Mouse (Mus musculus): ENCODE data around the gene Npcd. TPM values are rescaled to one million over a fixed set of nuclear protein-coding genes. Genes with fewer than 3 reads are reported as not detected.

Gene Npcd
- polyA plus RNA-seq, 1 experiment from 2014 or later, result 0.60 TPM

DNA sequence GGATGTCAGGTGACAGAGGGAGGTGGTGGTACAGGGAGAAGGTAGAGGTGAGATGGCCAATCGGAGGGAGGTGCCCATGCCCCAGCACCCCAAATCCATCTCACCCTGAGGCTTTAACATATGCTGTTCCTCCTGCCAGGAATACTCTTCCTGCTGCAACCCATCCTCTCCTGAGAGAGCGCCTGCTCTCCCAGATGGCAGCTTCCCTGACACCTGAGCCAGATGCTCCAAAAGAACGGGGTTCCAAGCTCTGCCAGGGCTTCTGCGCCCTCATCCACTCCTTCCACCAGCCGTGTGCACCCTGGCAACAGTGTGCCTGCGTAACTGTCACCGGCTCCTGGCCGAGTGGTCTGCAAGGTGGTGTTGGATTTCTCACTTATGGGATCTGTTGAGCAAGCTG is 36.4 kb downstream of the Npcd start:
- Histone ChIP-seq H3K27ac (no peak overlapping the region), H3K4me2 (replicated peaks) (no peak overlapping the region), H3K9me3 (no peaks in the 10 kb centered on the region), H3K4me1 (no peaks in the 10 kb centered on the region), H3K27me3 (peaks cover 33% of the 10 kb centered on the region), H3K36me3 (no peaks in the 10 kb centered on the region), H3K9ac (no peak overlapping the region), H3K4me3 (no peak overlapping the region)
- ATAC-seq (ENCODE audit: insufficient number of reproducible peaks, insufficient read depth, low FRiP score, low TSS enrichment), result no peak
- WGBS, result 76% methylated on average over 8 of the region's 8 CpGs

DNA sequence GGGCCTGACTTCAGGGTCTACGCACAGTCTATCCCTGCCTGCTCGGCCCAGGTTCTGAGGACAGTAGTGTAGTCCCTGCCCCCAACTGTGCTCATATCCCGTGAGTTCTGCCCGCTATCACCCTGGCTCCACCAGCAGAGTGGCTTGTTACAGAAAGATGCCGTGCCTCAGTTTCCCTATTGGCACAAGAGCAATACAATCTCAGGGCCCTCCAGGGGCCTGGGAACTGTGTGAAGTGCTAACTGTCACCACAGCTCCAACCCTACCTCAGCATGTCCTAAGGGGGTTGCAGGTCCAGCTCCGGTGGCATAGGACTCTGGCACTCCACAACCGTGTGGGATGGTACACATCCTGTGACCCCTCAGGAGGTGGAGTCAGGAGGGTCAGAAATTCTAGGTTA is 36.9 kb downstream of the Npcd start:
- no peaks in the 10 kb centered on the region for H3K9me3 ChIP-seq
- H3K36me3 ChIP-seq, result no peaks in the 10 kb centered on the region
- no peak overlapping the region for H3K4me3 ChIP-seq
- H3K27ac ChIP-seq, result no peak overlapping the region
- WGBS, result 84% methylated on average over 7 of the region's 7 CpGs
- H3K9ac ChIP-seq, result no peak overlapping the region
- no peak for ATAC-seq (ENCODE audit: insufficient number of reproducible peaks, insufficient read depth, low FRiP score, low TSS enrichment)
- no peaks in the 10 kb centered on the region for H3K4me1 ChIP-seq
- H3K4me2 ChIP-seq (replicated peaks), result no peak overlapping the region
- peaks cover 28% of the 10 kb centered on the region for H3K27me3 ChIP-seq

GRCm38 (mm10) chr15:79796256-79796655 is 37.8 kb downstream of the Npcd start:
- H3K4me1 ChIP-seq, result no peaks in the 10 kb centered on the region
- no peak overlapping the region for H3K9ac ChIP-seq
- no peak overlapping the region for H3K27ac ChIP-seq
- WGBS, result 86% methylated on average over 12 of the region's 12 CpGs
- peaks cover 24% of the 10 kb centered on the region; the same call in 1 of the 2 replicates for H3K27me3 ChIP-seq
- no peaks in the 10 kb centered on the region for H3K9me3 ChIP-seq
- no peaks in the 10 kb centered on the region for H3K36me3 ChIP-seq
- H3K4me2 ChIP-seq (replicated peaks), result no peak overlapping the region
- H3K4me3 ChIP-seq, result no peak overlapping the region
- no peak for ATAC-seq (ENCODE audit: insufficient number of reproducible peaks, insufficient read depth, low FRiP score, low TSS enrichment)

GRCm38 (mm10) chr15:79794173-79794572 is 39.9 kb downstream of the Npcd start:
- Histone ChIP-seq H3K4me3 (no peak overlapping the region), H3K9ac (no peak overlapping the region), H3K4me2 (replicated peaks) (no peak overlapping the region), H3K27ac (no peak overlapping the region), H3K9me3 (no peaks in the 10 kb centered on the region), H3K27me3 (peaks cover 10% of the 10 kb centered on the region; the same call in 1 of the 2 replicates), H3K36me3 (no peaks in the 10 kb centered on the region), H3K4me1 (no peaks in the 10 kb centered on the region)
- 23% methylated on average over 20 of the region's 20 CpGs for WGBS
- no peak for ATAC-seq (ENCODE audit: insufficient number of reproducible peaks, insufficient read depth, low FRiP score, low TSS enrichment)

DNA sequence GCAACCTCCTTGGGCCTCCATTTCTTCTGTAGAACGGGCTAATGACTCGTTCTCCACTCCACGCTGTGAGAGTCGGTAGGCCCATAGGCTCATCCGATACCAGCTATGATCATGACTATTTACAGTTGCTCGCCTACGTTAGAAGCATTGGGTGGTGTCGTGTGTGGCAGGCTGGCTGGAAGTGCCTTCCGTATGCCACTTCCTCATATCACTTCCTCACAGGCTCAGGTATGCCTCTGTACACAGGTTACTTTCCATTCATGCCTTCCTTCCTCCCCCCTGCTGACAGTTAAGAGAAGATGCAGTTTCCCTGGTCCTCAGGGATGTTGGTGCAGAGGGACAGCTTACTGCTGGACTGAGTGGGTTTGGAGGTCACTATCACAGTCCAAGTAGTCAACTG is 41.0 kb downstream of the Npcd start:
- Histone ChIP-seq H3K9ac (no peak overlapping the region), H3K4me3 (no peak overlapping the region), H3K4me1 (no peaks in the 10 kb centered on the region), H3K9me3 (no peaks in the 10 kb centered on the region), H3K27ac (no peak overlapping the region), H3K4me2 (replicated peaks) (no peak overlapping the region), H3K36me3 (no peaks in the 10 kb centered on the region), H3K27me3 (peaks cover 10% of the 10 kb centered on the region; the same call in 1 of the 2 replicates)
- no peak for ATAC-seq (ENCODE audit: insufficient number of reproducible peaks, insufficient read depth, low FRiP score, low TSS enrichment)
- WGBS, result 90% methylated on average over 9 of the region's 9 CpGs

GRCm38 (mm10) chr15:79792455-79792854 is 41.6 kb downstream of the Npcd start:
- no peak overlapping the region for H3K4me3 ChIP-seq
- no peaks in the 10 kb centered on the region for H3K9me3 ChIP-seq
- H3K9ac ChIP-seq, result no peak overlapping the region
- no peak overlapping the region for H3K4me2 ChIP-seq (replicated peaks)
- WGBS, result 25% methylated on average over 19 of the region's 19 CpGs
- H3K27ac ChIP-seq, result no peak overlapping the region
- no peak for ATAC-seq (ENCODE audit: insufficient number of reproducible peaks, insufficient read depth, low FRiP score, low TSS enrichment)
- H3K36me3 ChIP-seq, result no peaks in the 10 kb centered on the region
- no peaks in the 10 kb centered on the region for H3K4me1 ChIP-seq
- peaks cover 14% of the 10 kb centered on the region for H3K27me3 ChIP-seq

- no peak overlapping the region for H3K27ac ChIP-seq
- ATAC-seq (ENCODE audit: insufficient number of reproducible peaks, insufficient read depth, low FRiP score, low TSS enrichment), result no peak
- WGBS, result 4% methylated on average over 12 of the region's 12 CpGs
- no peaks in the 10 kb centered on the region for H3K36me3 ChIP-seq
- no peak overlapping the region for H3K4me3 ChIP-seq
- H3K4me2 ChIP-seq (replicated peaks), result no peak overlapping the region
- H3K9me3 ChIP-seq, result no peaks in the 10 kb centered on the region
- no peaks in the 10 kb centered on the region for H3K4me1 ChIP-seq
- no peak overlapping the region for H3K9ac ChIP-seq
- peaks cover 14% of the 10 kb centered on the region for H3K27me3 ChIP-seq
These were observed 42.5 kb downstream of the Npcd start for GRCm38 (mm10) chr15:79791502-79791901.

DNA sequence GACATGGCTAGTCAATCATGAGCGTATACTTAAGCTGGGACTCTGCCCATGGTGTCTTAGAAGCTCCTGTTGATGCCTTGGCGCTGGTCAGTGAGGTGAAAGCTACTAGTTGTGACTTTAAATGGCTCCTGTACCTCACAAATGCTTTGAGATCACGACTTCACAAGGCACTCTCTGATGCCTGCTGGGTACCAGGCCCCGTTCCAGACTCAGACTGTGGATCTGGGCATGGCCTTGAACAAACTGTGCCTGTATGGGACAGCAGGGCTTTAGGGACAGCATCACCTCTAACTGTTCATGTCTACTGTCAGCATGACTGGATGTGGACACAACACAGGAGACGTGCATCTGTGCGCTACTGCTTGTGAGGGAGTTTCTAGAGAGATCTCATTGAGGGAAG is 43.1 kb downstream of the Npcd start:
- Histone ChIP-seq H3K9me3 (no peaks in the 10 kb centered on the region), H3K27ac (no peak overlapping the region), H3K9ac (no peak overlapping the region), H3K4me1 (no peaks in the 10 kb centered on the region), H3K4me3 (no peak overlapping the region), H3K27me3 (peaks cover 14% of the 10 kb centered on the region), H3K36me3 (no peaks in the 10 kb centered on the region), H3K4me2 (replicated peaks) (no peak overlapping the region)
- no peak for ATAC-seq (ENCODE audit: insufficient number of reproducible peaks, insufficient read depth, low FRiP score, low TSS enrichment)
- WGBS, result 84% methylated on average over 6 of the region's 6 CpGs

GRCm38 (mm10) chr15:79790111-79790510 is 43.9 kb downstream of the Npcd start:
- ATAC-seq (ENCODE audit: insufficient number of reproducible peaks, insufficient read depth, low FRiP score, low TSS enrichment), result no peak
- Histone ChIP-seq H3K4me2 (replicated peaks) (no peak overlapping the region), H3K9ac (no peak overlapping the region), H3K4me3 (no peak overlapping the region), H3K27me3 (peaks cover 14% of the 10 kb centered on the region), H3K9me3 (no peaks in the 10 kb centered on the region), H3K36me3 (no peaks in the 10 kb centered on the region), H3K27ac (no peak overlapping the region), H3K4me1 (no peaks in the 10 kb centered on the region)
- 50% methylated on average over 8 of the region's 8 CpGs for WGBS

DNA sequence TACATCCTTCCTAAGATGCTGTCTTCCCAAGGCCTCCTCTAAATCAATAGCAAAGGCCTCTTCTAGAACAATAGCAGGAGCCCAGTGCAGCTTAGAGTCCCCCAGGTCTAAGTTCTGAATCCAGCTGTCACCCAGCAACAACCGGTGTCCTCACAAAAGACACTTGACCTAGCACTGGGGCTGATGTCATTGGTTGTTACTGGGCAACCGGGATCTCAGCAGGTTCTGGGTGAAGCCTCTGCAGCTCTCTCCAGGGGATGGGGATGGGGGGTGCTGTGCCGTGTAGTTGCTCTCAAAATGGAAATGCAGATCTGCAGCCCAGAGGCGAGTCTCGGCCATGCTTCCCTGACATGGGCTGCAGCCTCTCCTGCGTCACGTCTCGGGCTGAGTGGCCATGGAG is 46.2 kb downstream of the Npcd start:
- H3K27ac ChIP-seq, result no peak overlapping the region

DNA sequence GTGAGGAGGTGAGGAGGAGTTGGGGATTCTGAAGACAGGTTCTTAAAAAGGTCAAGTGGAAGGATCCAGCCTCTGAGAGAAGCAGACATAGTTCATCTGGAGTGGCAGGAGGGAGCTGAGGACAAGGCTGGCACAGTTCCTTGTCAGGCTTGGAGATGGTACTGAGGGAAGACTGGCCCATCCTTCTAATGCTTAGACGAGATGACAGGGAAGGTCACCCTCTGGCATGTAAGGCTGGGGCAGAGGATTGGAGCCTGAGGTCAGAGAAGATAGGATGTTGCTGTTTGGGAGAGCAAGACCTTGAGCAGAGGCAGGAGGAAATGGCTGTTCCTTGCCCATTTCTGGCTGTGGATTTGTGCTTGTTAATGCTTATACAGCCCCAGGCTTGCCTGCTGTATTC is 49.0 kb downstream of the Npcd start:
- Histone ChIP-seq H3K9me3 (no peaks in the 10 kb centered on the region), H3K4me1 (no peaks in the 10 kb centered on the region), H3K4me3 (no peak overlapping the region), H3K36me3 (no peaks in the 10 kb centered on the region), H3K9ac (no peak overlapping the region), H3K27me3 (peaks cover 4% of the 10 kb centered on the region; the same call in 1 of the 2 replicates), H3K27ac (no peak overlapping the region), H3K4me2 (replicated peaks) (no peak overlapping the region)
- no peak for ATAC-seq (ENCODE audit: insufficient number of reproducible peaks, insufficient read depth, low FRiP score, low TSS enrichment)
- 63% methylated on average over 1 of the region's 1 CpGs for WGBS

More for the DNA sequence above, 46.2 kb downstream of the Npcd start:
- Histone ChIP-seq H3K9ac (no peak overlapping the region), H3K4me1 (no peaks in the 10 kb centered on the region), H3K36me3 (no peaks in the 10 kb centered on the region), H3K27me3 (peaks cover 9% of the 10 kb centered on the region; the same call in 1 of the 2 replicates), H3K9me3 (no peaks in the 10 kb centered on the region), H3K4me3 (no peak overlapping the region), H3K4me2 (replicated peaks) (no peak overlapping the region)
- WGBS, result 57% methylated on average over 8 of the region's 8 CpGs
- no peak for ATAC-seq (ENCODE audit: insufficient number of reproducible peaks, insufficient read depth, low FRiP score, low TSS enrichment)

DNA sequence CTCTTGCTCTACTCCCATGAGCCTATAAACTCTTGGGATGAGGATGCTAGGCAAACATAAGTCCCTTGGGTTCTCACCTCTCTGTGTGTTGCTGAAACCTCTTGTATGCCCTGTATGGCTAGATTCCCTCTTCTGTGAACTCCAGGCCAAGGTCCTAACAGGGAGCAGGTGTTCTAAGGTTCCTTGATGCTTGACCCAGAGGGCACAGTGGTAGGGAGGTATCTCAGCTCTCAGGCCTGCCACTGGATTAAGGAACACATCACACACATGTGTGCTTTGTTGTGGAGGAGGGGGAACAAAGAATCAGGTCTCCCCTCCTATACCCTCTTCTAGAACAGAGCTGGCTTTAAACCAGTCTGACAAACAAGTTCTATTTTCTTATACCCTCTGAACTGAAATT is 56.3 kb downstream of the Npcd start, which contains the start of gene Dnal4:
Gene Dnal4, minus strand, starts transcription at position 101 of the 400 bp plus-strand sequence.
- no peak for ATAC-seq (ENCODE audit: insufficient number of reproducible peaks, insufficient read depth, low FRiP score, low TSS enrichment)
- Histone ChIP-seq H3K4me1 (peaks cover 15% of the 10 kb centered on the region), H3K27me3 (no peaks in the 10 kb centered on the region), H3K4me3 (no peak within 1 kb of the TSS), H3K9ac (no peak within 1 kb of the TSS), H3K4me2 (replicated peaks) (no peak within 1 kb of the TSS), H3K9me3 (no peaks in the 10 kb centered on the region), H3K27ac (no peak within 1 kb of the TSS), H3K36me3 (no peaks in the 10 kb centered on the region)

DNA sequence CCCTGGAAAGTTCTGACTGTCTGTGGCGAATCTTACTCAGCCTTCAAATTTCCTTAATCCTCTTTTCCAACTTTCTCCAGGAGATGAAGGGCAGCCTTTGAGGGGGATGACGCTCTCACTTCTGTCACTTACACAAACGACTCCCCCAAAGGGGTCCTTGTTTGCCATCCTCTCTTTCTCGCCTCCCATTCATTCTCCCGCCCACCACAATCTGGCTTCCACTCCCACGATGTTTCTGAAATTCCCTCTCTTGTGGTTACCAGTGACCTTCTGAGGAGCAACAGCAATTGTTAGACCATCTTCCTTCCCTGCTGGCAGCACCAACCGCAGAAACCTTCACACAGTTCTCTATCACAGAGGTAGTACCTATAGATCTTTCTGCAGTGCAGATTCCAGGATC is 58.4 kb downstream of the Npcd start:
- no peak overlapping the region for H3K27ac ChIP-seq
- H3K9me3 ChIP-seq, result no peaks in the 10 kb centered on the region
- H3K4me3 ChIP-seq, result no peak overlapping the region
- 72% methylated on average over 7 of the region's 7 CpGs for WGBS
- no peak overlapping the region for H3K9ac ChIP-seq
- H3K27me3 ChIP-seq, result no peaks in the 10 kb centered on the region
- H3K36me3 ChIP-seq, result no peaks in the 10 kb centered on the region
- peaks cover 15% of the 10 kb centered on the region for H3K4me1 ChIP-seq
- no peak overlapping the region for H3K4me2 ChIP-seq (replicated peaks)
- ATAC-seq (ENCODE audit: insufficient number of reproducible peaks, insufficient read depth, low FRiP score, low TSS enrichment), result no peak
